Mouse (Mus musculus) A20 (cell line): ENCODE data around the gene Cebpzos.

ENCODE experiments used
- DNase-seq: peaks from one replicate; pipeline ENCODE4 v3.0.0-alpha.2; 2011; ENCODE audit warnings: low read depth, low spot score

Cebpzos gene

GRCm38 (mm10) chr17:78937229-78937853 lies 21.0 kb downstream of the Cebpzos start:
- DNase-seq = no peak

- DNase-seq = no peak
Observed at GRCm38 (mm10) chr17:78938927-78939326, 22.6 kb downstream of the Cebpzos start.

- no peak for DNase-seq
Observed at GRCm38 (mm10) chr17:78942579-78942978, 26.3 kb downstream of the Cebpzos start.

- no peak for DNase-seq
Observed at GRCm38 (mm10) chr17:78951225-78951624, 34.9 kb downstream of the Cebpzos start.

- DNase-seq = no peak
Observed at GRCm38 (mm10) chr17:78952070-78952469, 35.8 kb downstream of the Cebpzos start.

- DNase-seq = no peak
Observed at GRCm38 (mm10) chr17:78953240-78953639, 36.9 kb downstream of the Cebpzos start.

- DNase-seq = no peak
Observed at GRCm38 (mm10) chr17:78959473-78959872, 43.2 kb downstream of the Cebpzos start.

- no peak for DNase-seq
Observed at GRCm38 (mm10) chr17:78964387-78964786, 48.1 kb downstream of the Cebpzos start.

GRCm38 (mm10) chr17:78966092-78966883 lies 50.0 kb downstream of the Cebpzos start:
- DNase-seq = no peak

GRCm38 (mm10) chr17:78968500-78968899 lies 52.2 kb downstream of the Cebpzos start:
- no peak for DNase-seq
